Mouse (Mus musculus): ENCODE data around the gene Mlycd. TPM values are rescaled to one million over a fixed set of nuclear protein-coding genes. Genes with fewer than 3 reads are reported as not detected.
A peak's percentile ranks its signal among the peaks of the same experiment; 100 is the strongest.

Gene Mlycd
- polyA plus RNA-seq, 1 experiment: 4.7 TPM

- TF ChIP-seq CTCF (IDR thresholded peaks at IDR 0.05; ENCODE audit: control insufficient read depth, insufficient read depth, low read length) (peak; percentile 64), POLR2A (IDR thresholded peaks at IDR 0.05; ENCODE audit: borderline replicate concordance, control insufficient read depth, low read depth, low read length) (no peak)
- WGBS: 8% methylated on average over 52 of the region's 52 CpGs
- Histone ChIP-seq H3K27ac (ENCODE audit: control insufficient read depth, insufficient read depth, low read depth, low read length, poor library complexity) (no peak within 1 kb of the TSS), H3K4me1 (ENCODE audit: control insufficient read depth, insufficient read depth, low read length) (peaks cover 6% of the 10 kb centered on the region; the same call in 1 of the 2 replicates), H3K4me3 (replicated peaks; ENCODE audit: control insufficient read depth, low read depth, low read length) (no peak within 1 kb of the TSS)
Measured at GRCm38 (mm10) chr8:119446211-119446989, 51.7 kb downstream of the Mlycd start, which contains the start of gene Necab2. Gene Necab2, plus strand, starts transcription at chr8:119446719.

GRCm38 (mm10) chr8:119446990-119447780 is 52.5 kb downstream of the Mlycd start:
- TF ChIP-seq POLR2A (IDR thresholded peaks at IDR 0.05; ENCODE audit: borderline replicate concordance, control insufficient read depth, low read depth, low read length): no peak
- no peak for TF ChIP-seq CTCF (IDR thresholded peaks at IDR 0.05; ENCODE audit: control insufficient read depth, insufficient read depth, low read length)
- Histone ChIP-seq H3K4me1 (ENCODE audit: control insufficient read depth, insufficient read depth, low read length) (no peaks in the 10 kb centered on the region), H3K27ac (ENCODE audit: control insufficient read depth, insufficient read depth, low read depth, low read length, poor library complexity) (no peak overlapping the region), H3K4me3 (replicated peaks; ENCODE audit: control insufficient read depth, low read depth, low read length) (no peak overlapping the region)
- 7% methylated on average over 77 of the region's 80 CpGs for WGBS

- Histone ChIP-seq H3K4me1 (ENCODE audit: control insufficient read depth, insufficient read depth, low read length) (no peaks in the 10 kb centered on the region), H3K4me3 (replicated peaks; ENCODE audit: control insufficient read depth, low read depth, low read length) (no peak overlapping the region), H3K27ac (ENCODE audit: control insufficient read depth, insufficient read depth, low read depth, low read length, poor library complexity) (no peak overlapping the region)
- WGBS: 14% methylated on average over 17 of the region's 17 CpGs
- TF ChIP-seq CTCF (IDR thresholded peaks at IDR 0.05; ENCODE audit: control insufficient read depth, insufficient read depth, low read length) (no peak), POLR2A (IDR thresholded peaks at IDR 0.05; ENCODE audit: borderline replicate concordance, control insufficient read depth, low read depth, low read length) (no peak)
Measured at GRCm38 (mm10) chr8:119447781-119448170, 53.1 kb downstream of the Mlycd start.

- Histone ChIP-seq H3K4me3 (replicated peaks; ENCODE audit: control insufficient read depth, low read depth, low read length) (no peak overlapping the region), H3K27ac (ENCODE audit: control insufficient read depth, insufficient read depth, low read depth, low read length, poor library complexity) (no peak overlapping the region), H3K4me1 (ENCODE audit: control insufficient read depth, insufficient read depth, low read length) (no peaks in the 10 kb centered on the region)
- no peak; the same call in 1 of the 2 replicates for TF ChIP-seq POLR2A (IDR thresholded peaks at IDR 0.05; ENCODE audit: borderline replicate concordance, control insufficient read depth, low read depth, low read length)
- no peak for TF ChIP-seq CTCF (IDR thresholded peaks at IDR 0.05; ENCODE audit: control insufficient read depth, insufficient read depth, low read length)
- 75% methylated on average over 12 of the region's 12 CpGs for WGBS
Measured at GRCm38 (mm10) chr8:119449627-119450026, 54.9 kb downstream of the Mlycd start.

GRCm38 (mm10) chr8:119451131-119451530 is 56.5 kb downstream of the Mlycd start:
- H3K4me3 ChIP-seq (replicated peaks; ENCODE audit: control insufficient read depth, low read depth, low read length): no peak overlapping the region
- 80% methylated on average over 4 of the region's 4 CpGs for WGBS
- no peak overlapping the region for H3K27ac ChIP-seq (ENCODE audit: control insufficient read depth, insufficient read depth, low read depth, low read length, poor library complexity)

GRCm38 (mm10) chr8:119452919-119453318 is 58.2 kb downstream of the Mlycd start:
- no peak for TF ChIP-seq CTCF (IDR thresholded peaks at IDR 0.05; ENCODE audit: control insufficient read depth, insufficient read depth, low read length)
- Histone ChIP-seq H3K4me3 (replicated peaks; ENCODE audit: control insufficient read depth, low read depth, low read length) (no peak overlapping the region), H3K27ac (ENCODE audit: control insufficient read depth, insufficient read depth, low read depth, low read length, poor library complexity) (no peak overlapping the region), H3K4me1 (ENCODE audit: control insufficient read depth, insufficient read depth, low read length) (no peaks in the 10 kb centered on the region)
- 81% methylated on average over 5 of the region's 5 CpGs for WGBS

More at GRCm38 (mm10) chr8:119451131-119451530, 56.5 kb downstream of the Mlycd start:
- no peaks in the 10 kb centered on the region for H3K4me1 ChIP-seq (ENCODE audit: control insufficient read depth, insufficient read depth, low read length)
- TF ChIP-seq CTCF (IDR thresholded peaks at IDR 0.05; ENCODE audit: control insufficient read depth, insufficient read depth, low read length): no peak
- no peak for TF ChIP-seq POLR2A (IDR thresholded peaks at IDR 0.05; ENCODE audit: borderline replicate concordance, control insufficient read depth, low read depth, low read length)

GRCm38 (mm10) chr8:119456045-119456444 is 61.4 kb downstream of the Mlycd start:
- H3K4me1 ChIP-seq (ENCODE audit: control insufficient read depth, insufficient read depth, low read length): no peaks in the 10 kb centered on the region
- no peak overlapping the region for H3K4me3 ChIP-seq (replicated peaks; ENCODE audit: control insufficient read depth, low read depth, low read length)
- no peak for TF ChIP-seq CTCF (IDR thresholded peaks at IDR 0.05; ENCODE audit: control insufficient read depth, insufficient read depth, low read length)
- no peak for TF ChIP-seq POLR2A (IDR thresholded peaks at IDR 0.05; ENCODE audit: borderline replicate concordance, control insufficient read depth, low read depth, low read length)
- no peak overlapping the region for H3K27ac ChIP-seq (ENCODE audit: control insufficient read depth, insufficient read depth, low read depth, low read length, poor library complexity)
- WGBS: 80% methylated on average over 5 of the region's 5 CpGs

- H3K27ac ChIP-seq (ENCODE audit: control insufficient read depth, insufficient read depth, low read depth, low read length, poor library complexity): no peak overlapping the region
- H3K4me3 ChIP-seq (replicated peaks; ENCODE audit: control insufficient read depth, low read depth, low read length): no peak overlapping the region
- H3K4me1 ChIP-seq (ENCODE audit: control insufficient read depth, insufficient read depth, low read length): no peaks in the 10 kb centered on the region
- 65% methylated on average over 16 of the region's 16 CpGs for WGBS
- TF ChIP-seq POLR2A (IDR thresholded peaks at IDR 0.05; ENCODE audit: borderline replicate concordance, control insufficient read depth, low read depth, low read length): no peak
- TF ChIP-seq CTCF (IDR thresholded peaks at IDR 0.05; ENCODE audit: control insufficient read depth, insufficient read depth, low read length): no peak
Measured at GRCm38 (mm10) chr8:119459724-119460123, 65.0 kb downstream of the Mlycd start.

Other genes with a start within 250 kb of the Mlycd start
- 45.8 and 78.0 TPM in 2 replicates for gene Hsbp1, start 50.4 kb upstream of the Mlycd start, polyA plus RNA-seq (2011; ENCODE audit: insufficient read depth, insufficient read length, low replicate concordance, missing spikeins)
- 5.5 and 6.5 TPM in 2 replicates for gene Osgin1, start 39.2 kb downstream of the Mlycd start, polyA plus RNA-seq (2011; ENCODE audit: insufficient read depth, insufficient read length, low replicate concordance, missing spikeins)
- 0.49 TPM in 1 of 2 replicates, not detected in the other for gene Necab2, start 51.8 kb downstream of the Mlycd start, polyA plus RNA-seq (2011; ENCODE audit: insufficient read depth, insufficient read length, low replicate concordance, missing spikeins)
- not detected in 2 replicates for gene Slc38a8, start 106.8 kb downstream of the Mlycd start, polyA plus RNA-seq (2011; ENCODE audit: insufficient read depth, insufficient read length, low replicate concordance, missing spikeins)
- 19.7 and 35.3 TPM in 2 replicates for gene Mbtps1, start 163.9 kb downstream of the Mlycd start, polyA plus RNA-seq (2011; ENCODE audit: insufficient read depth, insufficient read length, low replicate concordance, missing spikeins)
- 14.5 and 22.2 TPM in 2 replicates for gene Hsdl1, start 180.3 kb downstream of the Mlycd start, polyA plus RNA-seq (2011; ENCODE audit: insufficient read depth, insufficient read length, low replicate concordance, missing spikeins)
- 0.34 and 0.70 TPM in 2 replicates for gene Dnaaf1, start 180.4 kb downstream of the Mlycd start, polyA plus RNA-seq (2011; ENCODE audit: insufficient read depth, insufficient read length, low replicate concordance, missing spikeins)
- gene Taf1c, start 210.3 kb downstream of the Mlycd start, polyA plus RNA-seq (2011; ENCODE audit: insufficient read depth, insufficient read length, low replicate concordance, missing spikeins): 9.6 and 17.6 TPM in 2 replicates
- gene Adad2, start 217.9 kb downstream of the Mlycd start, polyA plus RNA-seq (2011; ENCODE audit: insufficient read depth, insufficient read length, low replicate concordance, missing spikeins): not detected in 2 replicates
- gene Kcng4, start 240.8 kb downstream of the Mlycd start, polyA plus RNA-seq (2011; ENCODE audit: insufficient read depth, insufficient read length, low replicate concordance, missing spikeins): not detected in 2 replicates